Mouse (Mus musculus): ENCODE measurements at regions not wholly inside any gene's neighbourhood (a gene's known extent, or its start where the extent isn't known, plus 50 kb on each side); places are given as distances from the start of the nearest gene placed in this dataset.
A peak's percentile ranks its signal among the peaks of the same experiment; 100 is the strongest.
"Not testable (repeated sequence)": the region's sequence is repeated elsewhere in the genome, so short reads cannot be mapped to it uniquely, and the experiment has no call there.

DNA sequence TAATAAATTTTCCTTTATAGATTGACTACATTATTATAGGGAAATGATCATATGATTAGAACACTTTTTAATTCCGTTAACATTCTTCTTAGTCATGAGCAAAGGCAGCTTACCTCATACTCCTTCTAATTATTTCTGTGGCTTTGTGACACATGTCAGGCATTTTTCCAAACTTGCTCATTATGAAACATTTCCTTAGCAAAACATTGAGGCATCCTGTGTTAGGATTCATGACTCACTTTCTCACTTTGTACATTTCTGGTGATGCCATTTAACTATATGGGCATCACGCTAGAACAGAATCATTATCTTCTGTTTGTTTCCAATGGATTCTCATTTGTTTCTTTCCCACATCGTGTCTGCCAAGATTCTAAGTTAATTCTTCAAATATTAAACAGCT is 621.3 kb downstream of the Tecrl start:
- no peak for DNase-seq (ENCODE audit: low read depth, low spot score)

DNA sequence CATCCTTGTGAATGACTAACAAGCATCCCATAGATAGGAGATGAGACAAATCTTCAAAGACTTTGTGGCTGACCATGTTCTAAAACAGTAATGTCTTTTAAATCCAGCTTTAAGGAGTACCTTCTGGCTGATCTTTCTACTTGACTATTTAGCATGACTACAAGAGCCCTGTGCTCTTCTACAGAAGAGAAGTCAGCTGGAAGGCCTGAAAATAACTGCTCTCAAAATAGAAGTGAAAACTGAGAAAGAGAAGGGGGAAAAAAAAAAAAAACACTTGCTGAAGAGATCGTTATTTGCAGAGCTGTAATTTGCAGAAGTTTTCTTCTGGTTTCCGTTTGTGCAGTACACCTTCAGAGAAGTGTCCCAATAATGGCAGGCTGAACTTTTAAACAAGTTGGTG is 626.8 kb downstream of the Tecrl start:
- DNase-seq (ENCODE audit: low read depth, low spot score): no peak

DNA sequence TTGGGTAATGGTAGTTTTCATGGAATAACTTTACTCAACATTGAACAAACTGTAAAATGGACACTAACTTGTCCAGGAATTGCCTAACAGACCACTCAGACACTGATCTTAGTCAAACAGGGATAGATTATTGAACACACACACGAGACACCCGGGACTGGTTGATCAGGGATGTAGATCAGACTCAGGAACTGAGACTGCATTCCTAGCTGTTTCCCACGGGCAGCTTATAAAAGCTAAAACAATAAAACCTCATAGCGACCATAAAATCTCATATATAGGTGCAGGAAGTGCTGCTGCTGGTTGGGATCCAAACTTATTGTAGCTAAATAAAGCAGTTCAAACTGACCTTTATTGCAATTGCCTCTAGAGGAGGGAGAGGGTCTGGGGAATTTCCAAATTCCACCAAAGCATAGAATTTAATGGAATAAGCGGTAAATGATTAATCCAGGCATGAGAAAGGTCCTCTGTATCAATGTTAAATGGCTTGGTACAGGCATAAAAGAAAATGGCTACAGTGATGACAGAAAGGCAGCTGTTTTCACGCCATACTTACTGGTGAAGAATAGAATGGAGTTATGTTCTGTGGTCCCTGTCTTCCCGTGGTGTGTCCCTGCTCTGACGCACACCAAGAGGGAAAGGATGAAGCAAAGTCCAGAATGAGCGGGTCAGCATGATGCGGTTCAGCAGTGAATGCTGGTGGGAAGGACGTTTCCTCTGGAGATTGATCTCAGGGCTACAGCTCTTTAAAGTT is 627.6 kb downstream of the Tecrl start:
- peak; percentile 12 for DNase-seq (ENCODE audit: low read depth, low spot score)

DNA sequence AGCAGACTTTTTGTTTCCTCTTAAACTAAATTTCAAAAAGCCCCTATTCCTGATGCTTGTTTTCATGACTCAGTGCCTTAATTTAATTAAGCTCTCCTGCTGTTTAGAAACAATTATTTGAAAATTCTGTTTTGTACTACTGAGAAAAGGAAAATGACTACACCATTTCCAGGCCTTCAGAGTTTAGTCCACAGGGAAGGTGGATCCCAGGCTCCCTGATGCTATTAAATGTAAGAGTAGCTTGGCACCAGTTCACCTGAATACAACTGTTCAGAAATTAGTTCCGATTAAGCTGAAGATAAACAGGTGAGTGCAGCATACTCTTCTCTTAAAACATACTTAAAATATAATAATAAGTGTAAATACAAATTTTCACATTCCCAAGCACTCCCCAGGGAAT is 639.3 kb downstream of the Tecrl start:
- DNase-seq (ENCODE audit: low read depth, low spot score): no peak

DNA sequence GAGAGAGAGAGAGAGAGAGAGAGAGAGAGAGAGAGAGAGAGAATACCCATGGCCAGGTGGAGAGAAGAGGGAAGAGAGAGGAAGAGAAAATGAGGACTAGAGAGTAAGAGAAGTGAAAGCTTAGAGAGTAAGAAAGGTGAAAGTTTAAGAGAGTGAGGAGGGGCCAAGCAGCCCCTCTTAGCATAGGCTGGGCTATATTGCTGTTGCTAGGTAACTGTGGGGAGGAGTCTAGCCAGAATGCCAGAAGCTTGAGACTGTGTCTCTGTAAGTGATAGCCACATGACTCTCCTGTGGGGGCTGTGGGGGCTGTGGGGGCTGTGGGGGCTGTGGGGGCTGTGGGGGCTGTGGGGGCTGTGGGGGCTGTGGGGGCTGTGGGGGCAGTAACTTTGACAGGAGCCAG is 655.3 kb downstream of the Tecrl start:
- not testable (repeated sequence) for DNase-seq (ENCODE audit: low read depth, low spot score)

DNA sequence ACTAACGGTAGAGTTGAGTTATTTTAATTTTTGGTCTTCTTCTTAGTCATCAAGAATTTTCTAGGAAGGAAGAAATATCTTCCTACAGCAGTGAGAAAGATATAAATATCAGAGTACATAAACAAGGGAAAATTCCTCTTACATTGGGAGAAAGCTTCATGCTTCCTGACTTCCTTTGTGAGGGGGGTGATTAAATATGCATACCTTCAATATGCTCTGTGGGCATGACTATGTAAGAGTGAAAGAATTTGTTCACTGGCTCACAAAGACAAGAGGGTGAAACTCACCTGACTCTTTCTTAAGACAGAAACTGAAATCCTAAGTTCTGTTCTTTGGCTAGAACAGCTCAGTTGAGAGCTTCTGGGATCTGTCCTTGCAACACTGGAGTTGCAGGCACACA is 656.1 kb downstream of the Tecrl start:
- no peak for DNase-seq (ENCODE audit: low read depth, low spot score)

DNA sequence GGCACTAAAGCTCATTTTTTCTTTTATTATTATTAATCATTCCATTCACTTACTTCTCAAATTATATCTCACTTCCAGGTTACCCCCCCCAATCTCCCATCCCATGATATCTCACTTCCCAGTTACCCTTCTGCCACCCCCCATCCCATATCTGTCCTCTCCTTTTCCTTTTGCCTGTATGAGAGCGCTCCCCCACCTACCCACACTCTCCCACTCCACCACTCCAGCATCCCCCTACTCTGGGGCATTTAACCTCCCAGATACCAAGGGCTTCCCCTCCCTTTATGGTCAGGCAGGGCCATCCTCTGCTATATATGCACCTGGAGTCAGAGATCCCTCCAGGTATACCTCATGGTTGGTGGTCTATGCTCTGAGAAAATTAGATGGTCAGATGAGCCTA is 671.6 kb downstream of the Tecrl start:
- DNase-seq (ENCODE audit: low read depth, low spot score): no peak

DNA sequence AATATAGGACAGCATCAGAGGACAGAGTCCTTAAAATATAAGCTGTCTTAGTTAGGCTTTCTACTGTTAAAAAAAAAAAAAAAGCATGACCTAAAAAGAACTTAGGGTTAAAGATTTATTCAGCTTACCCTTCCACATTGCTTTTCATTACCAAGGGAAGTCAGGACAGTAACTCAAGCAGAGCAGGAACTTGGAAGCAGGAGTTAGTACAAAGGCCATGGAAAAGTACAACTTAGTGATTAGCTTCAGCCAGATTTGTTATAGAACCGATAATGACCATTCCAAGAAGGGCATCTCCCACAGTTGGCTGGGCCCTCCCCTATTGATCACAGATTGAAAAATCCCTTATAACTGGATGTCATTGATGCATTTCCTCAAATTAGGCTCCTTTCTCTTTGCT is 690.9 kb downstream of the Tecrl start:
- no peak for DNase-seq (ENCODE audit: low read depth, low spot score)

DNA sequence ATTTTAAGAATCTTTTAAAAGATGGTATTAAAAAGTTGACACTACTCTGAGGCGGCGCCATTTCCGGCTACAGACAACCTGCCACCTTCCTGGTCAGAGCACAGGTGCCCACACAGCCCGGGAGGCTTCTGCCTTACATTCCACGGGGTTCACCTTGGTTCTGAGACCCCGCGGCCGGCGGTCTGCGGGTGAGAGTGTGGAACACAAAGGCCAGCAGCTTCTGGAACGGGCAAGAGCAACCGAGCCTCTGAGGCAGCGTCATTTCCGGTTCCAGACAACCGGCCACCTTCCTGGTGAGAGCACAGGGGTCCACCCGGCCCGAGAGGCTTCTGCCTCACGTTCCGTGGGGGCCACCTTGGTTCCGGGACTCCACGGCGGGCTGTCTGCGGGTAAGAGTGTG is 701.4 kb downstream of the Tecrl start:
- not testable (repeated sequence) for DNase-seq (ENCODE audit: low read depth, low spot score)

DNA sequence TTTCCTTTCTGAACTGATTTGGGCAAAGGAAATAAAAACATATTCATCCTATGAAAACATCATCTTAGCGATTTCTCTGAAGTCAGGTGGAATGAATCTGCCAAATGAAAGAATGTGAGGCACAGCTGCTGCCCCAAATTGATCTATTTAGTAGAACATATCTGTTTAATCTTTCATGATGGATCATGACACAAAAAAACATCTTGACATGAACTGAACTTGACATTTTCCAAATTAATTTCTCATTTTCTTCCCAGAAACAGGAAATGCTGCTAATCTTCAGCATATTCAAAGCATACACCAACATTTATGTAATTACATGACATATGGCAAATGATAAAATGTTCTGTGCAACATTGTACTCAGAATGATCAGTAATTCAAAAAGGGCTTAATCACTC is 734.9 kb downstream of the Tecrl start:
- no peak for DNase-seq (ENCODE audit: low read depth, low spot score)

All from forelimb bud, embryonic 11.5 days (tissue).